Mouse (Mus musculus) liver, embryonic 14.5 days (tissue): Measurements from ENCODE around the gene Wnt3a. TPM values are rescaled to one million over a fixed set of nuclear protein-coding genes. Genes with fewer than 3 reads are reported as not detected.
"Not testable (repeated sequence)": the region's sequence is repeated elsewhere in the genome, so short reads cannot be mapped to it uniquely, and the experiment has no call there.

ENCODE experiments used
- ATAC-seq: fragments of 200-750 bp; cut with Nextera tagmentation; 2 replicates; pipeline ENCODE4 v1.8.0; 2017; ENCODE audit warnings: moderate number of reproducible peaks, mild to moderate bottlenecking, moderate library complexity; ENCODE audit not compliant: insufficient read depth
- DNase-seq, 3 experiments: peaks; one replicate each; pipeline ENCODE4 v3.0.0-alpha.2; 2012 to 2013; ENCODE audit warnings: low read depth in 3 of 3, low spot score in 3 of 3
- H3K27ac ChIP-seq: fragments of 300-500 bp; sonication (generic); 2 replicates; pipeline ENCODE4 v1.5.1; 2014; ENCODE audit warnings: moderate library complexity, mild to moderate bottlenecking, control low read depth, inconsistent platforms
- H3K27me3 ChIP-seq: fragments of 300-500 bp; sonication (generic); 2 replicates; pipeline ENCODE4 v1.6.1; 2014; ENCODE audit warnings: mild to moderate bottlenecking, low read length, moderate library complexity; ENCODE audit not compliant: control insufficient read depth, insufficient read depth
- H3K36me3 ChIP-seq: fragments of 300-500 bp; sonication (generic); replicated peaks from 2 replicates; pipeline ENCODE4 v1.6.1; 2014; ENCODE audit warnings: low read depth; ENCODE audit not compliant: control insufficient read depth, insufficient read depth
- H3K4me1 ChIP-seq, 2 experiments: fragments of 200-500 bp in 1 of 2; fragments of 300-500 bp in 1 of 2; sonication (generic) in 1 of 2; replicated peaks; 2 replicates each; pipeline ENCODE4 v1.6.1; 2012 to 2014; ENCODE audit warnings: antibody characterized with exemption in 1 of 2, inconsistent platforms in 1 of 2, low read length in 1 of 2; ENCODE audit not compliant: control insufficient read depth in 2 of 2, insufficient read depth in 2 of 2
- H3K4me2 ChIP-seq: fragments of 300-500 bp; sonication (generic); 2 replicates; pipeline ENCODE4 v1.6.1; 2014; ENCODE audit warnings: low read depth, mild to moderate bottlenecking, control low read depth, moderate library complexity
- H3K4me3 ChIP-seq, 2 experiments: fragments of 200-500 bp in 1 of 2; fragments of 300-500 bp in 1 of 2; sonication (generic) in 1 of 2; 2 replicates each; pipeline ENCODE4 v1.5.1; 2012 to 2014; ENCODE audit warnings: low read depth in 2 of 2, low read length in 2 of 2, mild to moderate bottlenecking in 2 of 2, control low read depth in 1 of 2, inconsistent platforms in 1 of 2, moderate library complexity in 1 of 2; ENCODE audit not compliant: insufficient read depth in 1 of 2
- H3K9ac ChIP-seq: fragments of 300-500 bp; sonication (generic); replicated peaks from 2 replicates; pipeline ENCODE4 v1.6.1; 2014; ENCODE audit warnings: mild to moderate bottlenecking, control low read depth, moderate library complexity
- H3K9me3 ChIP-seq: fragments of 300-500 bp; sonication (generic); 2 replicates; pipeline ENCODE4 v1.6.1; 2016; ENCODE audit warnings: low read length, mixed read lengths; ENCODE audit not compliant: control insufficient read depth
- CTCF ChIP-seq: IDR thresholded peaks from 2 replicates; pipeline ENCODE4 v1.5.1; 2016; ENCODE audit warnings: antibody characterized with exemption, low read depth, control low read depth
- EP300 ChIP-seq: IDR thresholded peaks from 2 replicates; pipeline ENCODE4 v1.6.1; 2016; ENCODE audit warnings: antibody characterized with exemption, low read depth
- WGBS: fragments of 180-500 bp; shearing (Covaris S2); extraction: QIAGEN DNeasy Blood & Tissue Kit; methylation state at CpG from one replicate; pipeline ENCODE4 v1.1.7; 2014; ENCODE audit not compliant: insufficient replicate concordance; 5-methylcytosine and 5-hydroxymethylcytosine counted together
- polyA plus RNA-seq, 2 experiments: library from polyadenylated mRNA; depleted of rRNA in 1 of 2; stranded (reverse) in 1 of 2; unstranded in 1 of 2; fragments of >200 nt; fragmentation: Nextera tagmentation in 1 of 2; extraction: Ambion mirVana in 1 of 2; gene quantifications; 2 replicates each; pipeline versions ENCODE4 v1.2.1 to v1.2.3; 2012 to 2014

Gene Wnt3a
- polyA plus RNA-seq, 2 experiments, result 0.01 TPM; not detected in 1

DNA sequence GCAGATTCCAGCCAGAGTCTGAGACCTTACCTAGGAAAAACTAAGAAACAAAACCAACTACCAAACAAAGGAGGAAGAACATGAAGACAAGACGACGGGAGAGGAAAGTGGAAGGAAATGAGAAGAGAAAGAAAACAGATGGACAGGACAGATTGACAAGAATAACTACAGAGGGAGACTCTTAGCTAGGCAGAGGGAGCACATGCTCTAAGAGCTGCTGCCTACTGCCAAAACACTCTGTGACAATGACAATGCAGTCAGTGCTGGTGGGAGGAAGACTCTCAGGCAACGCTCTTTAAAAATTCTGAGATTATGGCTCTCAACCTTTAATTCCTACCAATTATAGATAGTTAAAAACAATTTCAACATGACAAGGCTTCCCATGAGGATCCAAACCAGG lies 73.6 kb downstream of the Wnt3a start:
- Histone ChIP-seq H3K4me2 (no peak overlapping the region), H3K9me3 (no peaks in the 10 kb centered on the region), H3K27me3 (no peaks in the 10 kb centered on the region), H3K27ac (no peak overlapping the region), H3K9ac (no peak overlapping the region), H3K4me3 (no peak overlapping the region), H3K4me1 (peaks cover 0 to 27% of the 10 kb centered on the region in 2 experiments; a peak in 2 of 4 replicates), H3K36me3 (peaks cover 50% of the 10 kb centered on the region)
- no peak for DNase-seq
- 35% methylated on average over 3 of the region's 3 CpGs for WGBS
- no peak for ATAC-seq
- TF ChIP-seq EP300 (no peak), CTCF (no peak)

DNA sequence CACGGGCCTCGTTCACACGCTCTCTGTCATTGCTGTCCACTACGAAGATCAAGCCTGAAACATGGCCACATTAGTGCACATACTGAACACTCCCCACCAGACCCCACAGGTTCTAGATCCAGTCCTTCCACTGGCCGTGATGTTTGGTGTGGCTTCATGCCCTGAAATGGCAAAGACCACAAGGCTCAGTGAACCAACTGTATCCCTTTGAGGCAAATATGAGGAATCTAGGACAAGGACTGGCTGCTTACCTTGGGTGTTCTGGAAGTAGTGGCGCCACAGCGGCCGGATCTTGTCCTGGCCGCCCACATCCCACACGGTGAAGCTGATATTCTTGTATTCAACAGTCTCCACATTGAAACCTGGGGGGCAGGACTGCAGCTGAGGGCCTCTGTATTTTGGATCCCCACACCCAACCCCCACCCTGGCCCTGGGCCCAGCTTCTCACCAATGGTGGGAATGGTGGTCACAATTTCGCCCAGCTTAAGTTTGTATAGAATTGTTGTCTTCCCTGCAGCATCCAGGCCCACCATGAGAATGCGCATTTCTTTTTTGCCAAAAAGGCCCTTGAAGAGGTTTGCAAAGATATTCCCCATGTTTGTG lies 77.6 kb downstream of the Wnt3a start:
- peaks cover 51% of the 10 kb centered on the region for H3K36me3 ChIP-seq
- no peaks in the 10 kb centered on the region for H3K9me3 ChIP-seq
- TF ChIP-seq EP300 (no peak), CTCF (no peak)
- H3K4me1 ChIP-seq, result peaks cover under 1 to 20% of the 10 kb centered on the region in 2 experiments
- H3K4me2 ChIP-seq, result no peak overlapping the region
- no peak overlapping the region for H3K9ac ChIP-seq
- DNase-seq, result no peak
- no peak overlapping the region for H3K27ac ChIP-seq
- ATAC-seq, result no peak
- 84% methylated on average over 12 of the region's 12 CpGs for WGBS
- H3K4me3 ChIP-seq, result no peak overlapping the region
- no peaks in the 10 kb centered on the region for H3K27me3 ChIP-seq

DNA sequence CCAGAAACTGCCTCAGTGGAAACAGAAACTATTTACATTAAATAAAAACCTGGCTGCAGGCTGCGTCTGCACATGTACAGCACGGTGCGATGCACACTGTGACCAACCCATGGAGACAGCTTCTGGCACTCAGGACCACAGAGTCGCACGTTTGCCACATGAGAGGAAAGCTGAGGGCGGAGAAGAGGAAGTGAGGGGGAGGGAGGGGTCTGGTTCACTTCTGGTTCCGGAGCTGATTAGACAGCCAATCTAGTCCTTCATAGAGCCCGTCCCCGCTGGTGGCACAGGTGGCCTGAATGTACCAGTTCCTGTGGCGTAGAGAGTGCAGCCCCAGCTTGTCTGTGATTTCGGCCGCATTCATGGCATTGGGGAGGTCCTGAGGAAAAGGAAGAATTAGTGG lies 78.2 kb downstream of the Wnt3a start:
- 38% methylated on average over 12 of the region's 12 CpGs for WGBS
- not testable (repeated sequence) for H3K4me3 ChIP-seq, DNase-seq, H3K9ac ChIP-seq, H3K9me3 ChIP-seq, H3K27me3 ChIP-seq, ATAC-seq, H3K27ac ChIP-seq, H3K4me2 ChIP-seq
- peaks cover 47% of the 10 kb centered on the region for H3K36me3 ChIP-seq
- peaks cover 6 to 23% of the 10 kb centered on the region in 2 experiments for H3K4me1 ChIP-seq

DNA sequence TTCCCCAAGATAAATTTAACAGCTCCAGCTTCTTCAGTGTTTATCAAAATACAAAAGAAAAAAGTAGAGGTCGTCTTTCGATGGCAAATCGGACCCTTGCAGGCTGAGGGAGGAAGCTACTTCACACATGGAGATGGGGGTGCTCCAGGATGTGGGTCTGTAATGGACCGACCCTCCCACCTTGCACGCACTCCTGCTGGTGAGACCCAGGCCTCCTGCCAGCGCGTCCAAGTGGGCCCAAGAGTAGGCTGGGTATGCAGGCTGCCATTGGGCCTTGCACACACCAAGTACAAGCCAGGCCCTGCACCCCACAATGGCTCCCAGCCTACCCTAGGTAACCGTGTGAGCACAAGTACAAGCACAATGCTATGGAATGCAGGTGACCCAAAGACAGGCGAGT lies 79.0 kb downstream of the Wnt3a start:
- 82% methylated on average over 6 of the region's 9 CpGs for WGBS
- not testable (repeated sequence) for H3K4me2 ChIP-seq, H3K4me3 ChIP-seq, H3K9ac ChIP-seq, H3K27me3 ChIP-seq, ATAC-seq, H3K9me3 ChIP-seq, DNase-seq, H3K27ac ChIP-seq
- H3K36me3 ChIP-seq, result peaks cover 47% of the 10 kb centered on the region
- H3K4me1 ChIP-seq, result peaks cover 6 to 18% of the 10 kb centered on the region in 2 experiments

DNA sequence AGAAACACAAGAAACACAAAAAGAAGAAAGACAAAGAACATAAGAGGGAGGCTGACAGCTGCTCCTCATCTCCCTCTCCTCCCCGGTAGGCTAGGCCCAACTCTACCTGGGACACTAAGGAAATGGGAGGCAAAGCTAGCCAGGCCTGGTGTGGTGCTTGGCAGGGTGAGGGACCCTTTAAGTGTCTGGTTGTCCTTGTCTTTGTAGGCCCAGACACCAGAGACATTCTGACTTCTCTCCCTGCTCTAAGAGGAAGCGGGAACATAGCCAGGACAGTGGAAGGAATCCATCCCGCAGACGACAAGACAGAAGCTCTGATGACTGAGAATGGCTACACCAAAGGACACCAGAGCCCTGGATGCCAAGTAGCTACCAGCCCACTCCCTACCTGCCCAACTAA lies 80.5 kb downstream of the Wnt3a start:
- H3K27me3 ChIP-seq, result no peaks in the 10 kb centered on the region

More for the DNA sequence above, 80.5 kb downstream of the Wnt3a start:
- no peak overlapping the region for H3K27ac ChIP-seq
- no peak overlapping the region for H3K9ac ChIP-seq
- H3K4me3 ChIP-seq, result no peak overlapping the region
- peaks cover 6 to 16% of the 10 kb centered on the region in 2 experiments for H3K4me1 ChIP-seq
- WGBS, result 79% methylated on average over 4 of the region's 4 CpGs
- TF ChIP-seq EP300 (no peak), CTCF (no peak)
- no peak overlapping the region for H3K4me2 ChIP-seq
- no peaks in the 10 kb centered on the region for H3K9me3 ChIP-seq
- DNase-seq, result no peak
- H3K36me3 ChIP-seq, result peaks cover 53% of the 10 kb centered on the region
- no peak for ATAC-seq
